Mouse (Mus musculus) stomach, postnatal 0 days (tissue): ENCODE measurements at regions not wholly inside any gene's neighbourhood (a gene's known extent, or its start where the extent isn't known, plus 50 kb on each side); places are given as distances from the start of the nearest gene placed in this dataset.
A peak's percentile ranks its signal among the peaks of the same experiment; 100 is the strongest.

ENCODE experiments used
- CTCF ChIP-seq: IDR thresholded peaks from 2 replicates; pipeline ENCODE4 v1.5.1; 2016; ENCODE audit warnings: antibody characterized with exemption, low read depth, mild to moderate bottlenecking, moderate library complexity
- EP300 ChIP-seq: optimal IDR thresholded peaks from 2 replicates; pipeline ENCODE3; 2016; ENCODE audit warnings: antibody characterized with exemption

- TF ChIP-seq CTCF (peak; percentile 67), EP300 (no peak)
These were observed 56.1 kb upstream of the Otud4 start for GRCm38 (mm10) chr8:79583326-79583725.
